Mouse (Mus musculus) MEL (cell line): Measurements from ENCODE around the gene Nudt19. TPM values are rescaled to one million over a fixed set of nuclear protein-coding genes. Genes with fewer than 3 reads are reported as not detected.

ENCODE experiments used
- DNase-seq: peaks from one replicate; pipeline ENCODE4 v3.0.0; 2011; ENCODE audit warnings: low read depth, low spot score
- H3K27ac ChIP-seq: 2 replicates; pipeline ENCODE4 v1.5.1; 2012; ENCODE audit warnings: low read depth, mild to moderate bottlenecking, control low read depth, low read length, moderate library complexity; ENCODE audit not compliant: control insufficient read depth
- H3K27me3 ChIP-seq, 2 experiments: fragments of 150-350 bp in 1 of 2; sonication (generic) in 1 of 2; 2 replicates each; pipeline ENCODE4 v1.6.1; 2012; ENCODE audit warnings: low read length in 2 of 2, mild to moderate bottlenecking in 2 of 2, improper control_type of control experiment in 1 of 2, moderate library complexity in 1 of 2; ENCODE audit not compliant: insufficient read depth in 2 of 2, control insufficient read depth in 1 of 2
- H3K36me3 ChIP-seq, 2 experiments: 2 replicates each; pipeline ENCODE4 v1.6.1; 2012 to 2014; ENCODE audit warnings: low read length in 2 of 2, improper control_type of control experiment in 1 of 2, inconsistent platforms in 1 of 2, mild to moderate bottlenecking in 1 of 2; ENCODE audit not compliant: insufficient read depth in 2 of 2, control insufficient read depth in 1 of 2
- H3K4me1 ChIP-seq, 2 experiments: fragments of 150-350 bp in 1 of 2; sonication (generic) in 1 of 2; 2 replicates each; pipeline ENCODE4 v1.6.1; 2012; ENCODE audit warnings: low read length in 2 of 2, improper control_type of control experiment in 1 of 2, mild to moderate bottlenecking in 1 of 2; ENCODE audit not compliant: insufficient read depth in 2 of 2, control insufficient read depth in 1 of 2
- H3K4me3 ChIP-seq, 2 experiments: fragments of 150-350 bp in 1 of 2; sonication (generic) in 1 of 2; 2 replicates each; pipeline ENCODE4 v1.5.1; 2012; ENCODE audit warnings: low read depth in 2 of 2, low read length in 2 of 2, mild to moderate bottlenecking in 2 of 2, moderate library complexity in 2 of 2, control low read depth in 1 of 2, improper control_type of control experiment in 1 of 2; ENCODE audit not compliant: control insufficient read depth in 1 of 2, insufficient read depth in 1 of 2
- H3K79me2 ChIP-seq: 2 replicates; pipeline ENCODE4 v1.6.1; 2012; ENCODE audit warnings: mild to moderate bottlenecking, low read length, moderate library complexity; ENCODE audit not compliant: control insufficient read depth, poor library complexity, insufficient read depth
- H3K9ac ChIP-seq: 2 replicates; pipeline ENCODE4 v1.6.1; 2012; ENCODE audit warnings: low read depth, mild to moderate bottlenecking, control low read depth, low read length, moderate library complexity; ENCODE audit not compliant: control insufficient read depth, poor library complexity, severe bottlenecking
- H3K9me3 ChIP-seq: fragments of 150-350 bp; sonication (generic); replicated peaks from 2 replicates; pipeline ENCODE4 v1.6.1; 2012; ENCODE audit warnings: mild to moderate bottlenecking, low read length, improper control_type of control experiment, moderate library complexity; ENCODE audit not compliant: insufficient read depth
- CHD1 ChIP-seq: IDR thresholded peaks from 2 replicates; pipeline ENCODE4 v1.6.1; 2012; ENCODE audit warnings: low read depth, mild to moderate bottlenecking, inconsistent platforms, low read length, improper control_type of control experiment
- CHD2 ChIP-seq: IDR thresholded peaks from 2 replicates; pipeline ENCODE4 v1.6.1; 2011; ENCODE audit warnings: low read length, improper control_type of control experiment
- CTCF ChIP-seq, 3 experiments: IDR thresholded peaks in 2 of 3; conservative IDR thresholded peaks in 1 of 3; 2 replicates each; pipeline ENCODE4 v1.5.1; 2011 to 2012; ENCODE audit warnings: low read length in 3 of 3, low read depth in 2 of 3, mild to moderate bottlenecking in 2 of 3, improper control_type of control experiment in 1 of 3, inconsistent platforms in 1 of 3, mixed read lengths in 1 of 3, moderate library complexity in 1 of 3; ENCODE audit not compliant: control insufficient read depth in 1 of 3, insufficient read depth in 1 of 3, poor library complexity in 1 of 3, severe bottlenecking in 1 of 3
- E2F4 ChIP-seq: IDR thresholded peaks from 2 replicates; pipeline ENCODE4 v1.6.1; 2011; ENCODE audit warnings: low read depth, low read length, improper control_type of control experiment, borderline replicate concordance
- ETS1 ChIP-seq: IDR thresholded peaks from 2 replicates; pipeline ENCODE4 v1.6.1; 2012; ENCODE audit warnings: low read depth, mild to moderate bottlenecking, inconsistent platforms, low read length, improper control_type of control experiment, moderate library complexity
- GABPA ChIP-seq: IDR thresholded peaks from 2 replicates; pipeline ENCODE4 v1.6.1; 2012; ENCODE audit warnings: low read depth, mild to moderate bottlenecking, inconsistent platforms, low read length, improper control_type of control experiment, moderate library complexity
- HCFC1 ChIP-seq: IDR thresholded peaks from 2 replicates; pipeline ENCODE4 v1.6.1; 2012; ENCODE audit warnings: low read depth, mild to moderate bottlenecking, inconsistent platforms, low read length, improper control_type of control experiment, moderate library complexity
- MEF2A ChIP-seq: IDR thresholded peaks from 2 replicates; pipeline ENCODE4 v1.6.1; 2014; ENCODE audit warnings: low read depth, mild to moderate bottlenecking, inconsistent platforms, low read length, improper control_type of control experiment; ENCODE audit not compliant: poor library complexity, insufficient replicate concordance, severe bottlenecking; ENCODE audit errors: extremely low read depth
- MXI1 ChIP-seq: IDR thresholded peaks from 2 replicates; pipeline ENCODE4 v1.6.1; 2011; ENCODE audit warnings: mild to moderate bottlenecking, low read depth, low read length, improper control_type of control experiment
- MYB ChIP-seq: IDR thresholded peaks from 2 replicates; pipeline ENCODE4 v1.6.1; 2011; ENCODE audit warnings: mild to moderate bottlenecking, low read depth, low read length, improper control_type of control experiment
- NELFE ChIP-seq: IDR thresholded peaks from 2 replicates; pipeline ENCODE4 v1.6.1; 2011; ENCODE audit warnings: low read depth, low read length, improper control_type of control experiment
- NRF1 ChIP-seq: IDR thresholded peaks from 2 replicates; pipeline ENCODE4 v1.6.1; 2014; ENCODE audit warnings: low read depth, mild to moderate bottlenecking, inconsistent platforms, low read length, improper control_type of control experiment, moderate library complexity; ENCODE audit not compliant: poor library complexity, insufficient read depth, severe bottlenecking
- POLR2A ChIP-seq, 2 experiments: IDR thresholded peaks; 2 replicates each; pipeline ENCODE4 v1.6.1; 2011 to 2012; ENCODE audit warnings: low read length in 2 of 2, mild to moderate bottlenecking in 2 of 2, control low read depth in 1 of 2, improper control_type of control experiment in 1 of 2, low read depth in 1 of 2, moderate library complexity in 1 of 2; ENCODE audit not compliant: control insufficient read depth in 1 of 2, insufficient read depth in 1 of 2, poor library complexity in 1 of 2
- POLR2AphosphoS2 ChIP-seq: IDR thresholded peaks from 2 replicates; pipeline ENCODE4 v1.6.1; 2011; ENCODE audit warnings: low read length, improper control_type of control experiment
- POLR2AphosphoS5 ChIP-seq: IDR thresholded peaks from 2 replicates; pipeline ENCODE4 v1.6.1; 2012; ENCODE audit warnings: low read depth, borderline replicate concordance, mild to moderate bottlenecking, inconsistent platforms, low read length, moderate library complexity, mixed read lengths
- RCOR1 ChIP-seq: IDR thresholded peaks from 2 replicates; pipeline ENCODE4 v1.6.1; 2012; ENCODE audit warnings: low read depth, mild to moderate bottlenecking, inconsistent platforms, low read length, improper control_type of control experiment
- SIN3A ChIP-seq: IDR thresholded peaks from 2 replicates; pipeline ENCODE4 v1.6.1; 2012; ENCODE audit warnings: low read length, improper control_type of control experiment, inconsistent platforms
- SMC3 ChIP-seq: IDR thresholded peaks from 2 replicates; pipeline ENCODE4 v1.6.1; 2011; ENCODE audit warnings: low read depth, low read length, improper control_type of control experiment
- TBP ChIP-seq: IDR thresholded peaks from 2 replicates; pipeline ENCODE4 v1.8.0; 2011; ENCODE audit warnings: low read depth, low read length, improper control_type of control experiment
- USF2 ChIP-seq, 2 experiments: IDR thresholded peaks; 2 replicates each; pipeline ENCODE4 v1.6.1; 2011 to 2012; ENCODE audit warnings: improper control_type of control experiment in 2 of 2, low read length in 2 of 2, borderline replicate concordance in 1 of 2, inconsistent platforms in 1 of 2, low read depth in 1 of 2, mild to moderate bottlenecking in 1 of 2; ENCODE audit not compliant: insufficient read depth in 1 of 2
- ZMIZ1 ChIP-seq: IDR thresholded peaks from 2 replicates; pipeline ENCODE4 v1.6.1; 2012; ENCODE audit warnings: low read depth, mild to moderate bottlenecking, inconsistent platforms, low read length, improper control_type of control experiment, moderate library complexity
- polyA plus RNA-seq, 2 experiments: library from polyadenylated mRNA; stranded (reverse) in 1 of 2; unstranded in 1 of 2; fragments of >175 nt in 1 of 2; fragments of >200 nt in 1 of 2; gene quantifications; 2 replicates each; pipeline versions ENCODE4 v1.2.1 to v1.2.4; 2012; ENCODE audit warnings: low replicate concordance in 2 of 2, low read depth in 1 of 2; ENCODE audit not compliant: insufficient read length in 2 of 2, insufficient read depth in 1 of 2, missing spikeins in 1 of 2
- total RNA-seq: library from RNA; depleted of rRNA; stranded (reverse); fragments of 300-350 nt; gene quantifications from 2 replicates; pipeline ENCODE4 v1.2.3, GENCODE M21; 2012

Nudt19 gene
- total and polyA plus RNA-seq, 3 experiments = 67.6 to 631 (median 89.1) TPM

DNA sequence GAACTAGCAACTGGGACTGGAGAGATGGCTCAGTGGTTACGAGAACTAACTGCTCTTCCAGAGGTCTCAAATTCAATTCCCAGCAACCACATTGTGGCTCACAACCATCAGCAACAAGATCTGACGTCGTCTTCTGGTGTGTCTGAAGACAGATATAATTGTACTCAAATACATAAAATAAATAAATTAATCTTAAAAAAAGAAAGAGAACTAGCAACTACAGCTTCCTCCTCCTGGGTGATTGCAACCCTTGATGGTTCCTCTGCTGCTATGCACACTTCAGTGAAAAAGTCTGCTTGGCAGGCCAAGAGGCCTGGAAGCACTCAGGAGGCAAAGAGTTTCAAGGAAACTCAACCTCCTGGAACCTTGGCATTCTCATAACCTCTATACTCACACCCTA lies 26.1 kb downstream of the Nudt19 start:
- no peaks in the 10 kb centered on the region for H3K79me2 ChIP-seq
- no peak overlapping the region for H3K27ac ChIP-seq
- H3K27me3 ChIP-seq = no peaks in the 10 kb centered on the region
- no peaks in the 10 kb centered on the region for H3K36me3 ChIP-seq
- no peak for TF ChIP-seq CHD1
- TF ChIP-seq POLR2AphosphoS5 = no peak
- no peak for TF ChIP-seq GABPA
- no peak for TF ChIP-seq CTCF (IDR thresholded peaks at IDR 0.05 in 2 of 3, conservative IDR thresholded peaks at IDR 0.05 in 1 of 3; ENCODE audit: control insufficient read depth in 1 of 3, insufficient read depth in 1 of 3, low read depth in 2 of 3, low read length in 3 of 3, poor library complexity in 1 of 3, severe bottlenecking in 1 of 3)
- no peak for TF ChIP-seq SIN3A
- no peak for TF ChIP-seq SMC3
- TF ChIP-seq USF2 (IDR thresholded peaks at IDR 0.05; ENCODE audit: borderline replicate concordance in 1 of 2, insufficient read depth in 1 of 2, low read depth in 1 of 2, low read length in 2 of 2) = no peak
- no peak for TF ChIP-seq POLR2AphosphoS2
- TF ChIP-seq HCFC1 = no peak
- TF ChIP-seq MYB = no peak
- TF ChIP-seq NELFE = no peak
- no peak for TF ChIP-seq TBP
- no peak for TF ChIP-seq NRF1
- TF ChIP-seq ZMIZ1 = no peak
- no peak for TF ChIP-seq MEF2A
- TF ChIP-seq ETS1 = no peak
- no peak for TF ChIP-seq RCOR1
- TF ChIP-seq POLR2A (IDR thresholded peaks at IDR 0.05; ENCODE audit: control insufficient read depth in 1 of 2, insufficient read depth in 1 of 2, low read depth in 1 of 2, low read length in 2 of 2, poor library complexity in 1 of 2) = no peak
- no peak for TF ChIP-seq MXI1
- DNase-seq = no peak
- no peaks in the 10 kb centered on the region for H3K9me3 ChIP-seq
- no peak overlapping the region for H3K9ac ChIP-seq
- no peak overlapping the region for H3K4me3 ChIP-seq
- no peaks in the 10 kb centered on the region for H3K4me1 ChIP-seq

GRCm38 (mm10) chr7:35526795-35527194 lies 29.3 kb downstream of the Nudt19 start:
- no peak overlapping the region for H3K27ac ChIP-seq

More at GRCm38 (mm10) chr7:35526795-35527194, 29.3 kb downstream of the Nudt19 start:
- TF ChIP-seq E2F4 (no peak), CHD2 (no peak), NELFE (no peak)
- no peaks in the 10 kb centered on the region for H3K9me3 ChIP-seq
- H3K79me2 ChIP-seq = no peaks in the 10 kb centered on the region
- DNase-seq = no peak
- no peaks in the 10 kb centered on the region for H3K36me3 ChIP-seq
- H3K9ac ChIP-seq = no peak overlapping the region
- no peaks in the 10 kb centered on the region for H3K27me3 ChIP-seq
- H3K4me3 ChIP-seq = no peak overlapping the region
- no peaks in the 10 kb centered on the region for H3K4me1 ChIP-seq
